Mouse (Mus musculus) CH12.LX (cell line): ENCODE measurements around the gene Ap1g1. TPM values are rescaled to one million over a fixed set of nuclear protein-coding genes. Genes with fewer than 3 reads are reported as not detected.
A peak's percentile ranks its signal among the peaks of the same experiment; 100 is the strongest.

Experiments
- DNase-seq: peaks from one replicate; pipeline ENCODE4 v3.0.0-alpha.2; 2013; ENCODE audit errors: extremely low read depth
- H3K27ac ChIP-seq: 2 replicates; pipeline ENCODE4 v1.5.1; 2012; ENCODE audit warnings: low read depth, mild to moderate bottlenecking, control low read depth, moderate library complexity; ENCODE audit not compliant: insufficient read depth
- H3K27me3 ChIP-seq: replicated peaks from 2 replicates; pipeline ENCODE3; 2012; ENCODE audit warnings: inconsistent platforms
- H3K36me3 ChIP-seq, 2 experiments: replicated peaks in 1 of 2; 2 replicates each; pipeline versions ENCODE3 to v1.6.1; 2012; ENCODE audit warnings: inconsistent platforms in 1 of 2, low read length in 1 of 2, mild to moderate bottlenecking in 1 of 2, mixed read lengths in 1 of 2, moderate library complexity in 1 of 2; ENCODE audit not compliant: control insufficient read depth in 1 of 2, insufficient read depth in 1 of 2
- H3K4me1 ChIP-seq, 2 experiments: 2 replicates each; pipeline ENCODE4 v1.6.1; 2012; ENCODE audit warnings: inconsistent platforms in 1 of 2, moderate library complexity in 1 of 2; ENCODE audit not compliant: insufficient read depth in 2 of 2, control insufficient read depth in 1 of 2
- H3K4me2 ChIP-seq: 2 replicates; pipeline ENCODE4 v1.6.1; 2012; ENCODE audit warnings: low read depth, mild to moderate bottlenecking, control low read depth; ENCODE audit not compliant: poor library complexity, insufficient read depth, severe bottlenecking
- H3K4me3 ChIP-seq, 3 experiments: fragments of 150-350 bp in 1 of 3; sonication (generic) in 1 of 3; replicated peaks in 1 of 3; 2 replicates each; pipeline versions ENCODE3 to v1.5.1; 2011 to 2012; ENCODE audit warnings: low read depth in 2 of 3, low read length in 2 of 3, mild to moderate bottlenecking in 2 of 3, moderate library complexity in 2 of 3, control low read depth in 1 of 3, improper control_type of control experiment in 1 of 3, inconsistent platforms in 1 of 3, mixed read lengths in 1 of 3; ENCODE audit not compliant: poor library complexity in 1 of 3
- H3K79me2 ChIP-seq: replicated peaks from 2 replicates; pipeline ENCODE4 v1.6.1; 2012; ENCODE audit warnings: mild to moderate bottlenecking, moderate library complexity; ENCODE audit not compliant: control insufficient read depth, poor library complexity, insufficient read depth, severe bottlenecking; ENCODE audit errors: extremely low read depth
- H3K9ac ChIP-seq: 2 replicates; pipeline ENCODE4 v1.6.1; 2012; ENCODE audit warnings: low read depth, mild to moderate bottlenecking, control low read depth, moderate library complexity; ENCODE audit not compliant: insufficient read depth
- H3K9me3 ChIP-seq: replicated peaks from 2 replicates; pipeline ENCODE3; 2012; ENCODE audit warnings: low read length, inconsistent platforms, mixed read lengths
- BHLHE40 ChIP-seq: IDR thresholded peaks from 2 replicates; pipeline ENCODE4 v1.6.1; 2011; ENCODE audit warnings: mild to moderate bottlenecking, low read depth, low read length, improper control_type of control experiment
- CHD1 ChIP-seq: IDR thresholded peaks from 2 replicates; pipeline ENCODE4 v1.6.1; 2012; ENCODE audit warnings: low read depth, low read length, improper control_type of control experiment, inconsistent platforms
- CHD2 ChIP-seq: IDR thresholded peaks from 2 replicates; pipeline ENCODE4 v1.6.1; 2011; ENCODE audit warnings: low read length, improper control_type of control experiment
- CTCF ChIP-seq, 2 experiments: IDR thresholded peaks in 1 of 2; conservative IDR thresholded peaks in 1 of 2; 2 replicates each; pipeline ENCODE4 v1.5.1; 2011 to 2012; ENCODE audit warnings: low read depth in 2 of 2, low read length in 2 of 2, improper control_type of control experiment in 1 of 2, inconsistent platforms in 1 of 2, mild to moderate bottlenecking in 1 of 2, moderate library complexity in 1 of 2
- E2F4 ChIP-seq: IDR thresholded peaks from 2 replicates; pipeline ENCODE4 v1.6.1; 2011; ENCODE audit warnings: low read depth, low read length, improper control_type of control experiment; ENCODE audit not compliant: insufficient replicate concordance
- ELF1 ChIP-seq: IDR thresholded peaks from 2 replicates; pipeline ENCODE4 v1.6.1; 2014; ENCODE audit warnings: low read depth, mild to moderate bottlenecking, inconsistent platforms, low read length, improper control_type of control experiment
- EP300 ChIP-seq: IDR thresholded peaks from 2 replicates; pipeline ENCODE4 v1.6.1; 2011; ENCODE audit warnings: low read length, improper control_type of control experiment
- ETS1 ChIP-seq: conservative IDR thresholded peaks from 2 replicates; pipeline ENCODE4 v1.6.1; 2012; ENCODE audit warnings: low read depth, mild to moderate bottlenecking, inconsistent platforms, low read length, improper control_type of control experiment, moderate library complexity
- GABPA ChIP-seq: IDR thresholded peaks from 2 replicates; pipeline ENCODE4 v1.6.1; 2012; ENCODE audit warnings: low read depth, low read length, improper control_type of control experiment, inconsistent platforms; ENCODE audit not compliant: insufficient replicate concordance
- HCFC1 ChIP-seq: IDR thresholded peaks from 2 replicates; pipeline ENCODE4 v1.6.1; 2012; ENCODE audit warnings: low read depth, mild to moderate bottlenecking, inconsistent platforms, low read length, improper control_type of control experiment
- IRF4 ChIP-seq: IDR thresholded peaks from 2 replicates; pipeline ENCODE4 v1.6.1; 2014; ENCODE audit warnings: low read depth, mild to moderate bottlenecking, inconsistent platforms, low read length, improper control_type of control experiment
- JUN ChIP-seq: IDR thresholded peaks from 2 replicates; pipeline ENCODE4 v1.6.1; 2011; ENCODE audit warnings: low read depth, mild to moderate bottlenecking, low read length, improper control_type of control experiment, moderate library complexity; ENCODE audit not compliant: insufficient read depth
- JUND ChIP-seq: conservative IDR thresholded peaks from 2 replicates; pipeline ENCODE4 v1.6.1; 2011; ENCODE audit warnings: low read depth, low read length, improper control_type of control experiment
- KAT2A ChIP-seq: IDR thresholded peaks from 2 replicates; pipeline ENCODE4 v1.6.1; 2012; ENCODE audit warnings: low read length, improper control_type of control experiment, inconsistent platforms; ENCODE audit not compliant: insufficient replicate concordance
- MAFK ChIP-seq: IDR thresholded peaks from 2 replicates; pipeline ENCODE4 v1.6.1; 2011; ENCODE audit warnings: low read length, improper control_type of control experiment; ENCODE audit not compliant: insufficient replicate concordance
- MAX ChIP-seq: IDR thresholded peaks from 2 replicates; pipeline ENCODE4 v1.6.1; 2011; ENCODE audit warnings: low read length, improper control_type of control experiment
- MAZ ChIP-seq: IDR thresholded peaks from 2 replicates; pipeline ENCODE4 v1.6.1; 2012; ENCODE audit warnings: low read depth, mild to moderate bottlenecking, inconsistent platforms, low read length, improper control_type of control experiment, moderate library complexity
- MEF2A ChIP-seq: IDR thresholded peaks from 2 replicates; pipeline ENCODE4 v1.6.1; 2014; ENCODE audit warnings: low read depth, mild to moderate bottlenecking, inconsistent platforms, low read length, improper control_type of control experiment, borderline replicate concordance
- MXI1 ChIP-seq: IDR thresholded peaks from 2 replicates; pipeline ENCODE4 v1.6.1; 2011; ENCODE audit warnings: mild to moderate bottlenecking, low read depth, low read length, improper control_type of control experiment
- MYC ChIP-seq: IDR thresholded peaks from 2 replicates; pipeline ENCODE4 v1.6.1; 2011; ENCODE audit warnings: low read depth, mild to moderate bottlenecking, improper control_type of control experiment, low read length
- NELFE ChIP-seq: IDR thresholded peaks from 2 replicates; pipeline ENCODE4 v1.6.1; 2011; ENCODE audit warnings: low read depth, low read length, improper control_type of control experiment
- NRF1 ChIP-seq: IDR thresholded peaks from 2 replicates; pipeline ENCODE4 v1.6.1; 2014; ENCODE audit warnings: low read depth, mild to moderate bottlenecking, inconsistent platforms, low read length, improper control_type of control experiment, moderate library complexity
- PAX5 ChIP-seq: IDR thresholded peaks from 2 replicates; pipeline ENCODE4 v1.6.1; 2012; ENCODE audit warnings: low read length, inconsistent platforms, mixed read lengths
- POLR2A ChIP-seq: IDR thresholded peaks from 2 replicates; pipeline ENCODE4 v1.6.1; 2011; ENCODE audit warnings: low read depth, mild to moderate bottlenecking, improper control_type of control experiment, low read length
- POLR2AphosphoS2 ChIP-seq: IDR thresholded peaks from 2 replicates; pipeline ENCODE4 v1.6.1; 2011; ENCODE audit warnings: low read depth, low read length, improper control_type of control experiment
- RAD21 ChIP-seq: IDR thresholded peaks from 2 replicates; pipeline ENCODE4 v1.6.1; 2011; ENCODE audit warnings: low read depth, mild to moderate bottlenecking, low read length, improper control_type of control experiment, moderate library complexity
- RCOR1 ChIP-seq: conservative IDR thresholded peaks from 2 replicates; pipeline ENCODE4 v1.6.1; 2012; ENCODE audit warnings: low read depth, mild to moderate bottlenecking, inconsistent platforms, low read length, improper control_type of control experiment
- SIN3A ChIP-seq: IDR thresholded peaks from 2 replicates; pipeline ENCODE4 v1.6.1; 2012; ENCODE audit warnings: low read length, improper control_type of control experiment, inconsistent platforms
- SMC3 ChIP-seq: IDR thresholded peaks from 2 replicates; pipeline ENCODE4 v1.6.1; 2011; ENCODE audit warnings: low read depth, low read length, improper control_type of control experiment
- TBP ChIP-seq: conservative IDR thresholded peaks from 2 replicates; pipeline ENCODE4 v1.6.1; 2011; ENCODE audit warnings: low read depth, low read length, improper control_type of control experiment
- TCF12 ChIP-seq: IDR thresholded peaks from 2 replicates; pipeline ENCODE4 v1.6.1; 2014; ENCODE audit warnings: low read depth, mild to moderate bottlenecking, inconsistent platforms, low read length, improper control_type of control experiment
- UBTF ChIP-seq: IDR thresholded peaks from 2 replicates; pipeline ENCODE4 v1.6.1; 2012; ENCODE audit warnings: low read depth, mild to moderate bottlenecking, inconsistent platforms, low read length, improper control_type of control experiment, moderate library complexity
- USF1 ChIP-seq: IDR thresholded peaks from 2 replicates; pipeline ENCODE4 v1.6.1; 2014; ENCODE audit warnings: low read depth, mild to moderate bottlenecking, inconsistent platforms, low read length, improper control_type of control experiment
- USF2 ChIP-seq: conservative IDR thresholded peaks from 2 replicates; pipeline ENCODE4 v1.6.1; 2011; ENCODE audit warnings: low read depth, low read length, improper control_type of control experiment
- ZC3H11A ChIP-seq: IDR thresholded peaks from 2 replicates; pipeline ENCODE4 v1.6.1; 2012; ENCODE audit warnings: low read depth, mild to moderate bottlenecking, inconsistent platforms, low read length, improper control_type of control experiment
- ZKSCAN1 ChIP-seq: IDR thresholded peaks from 2 replicates; pipeline ENCODE4 v1.6.1; 2012; ENCODE audit warnings: low read depth, inconsistent platforms, low read length, improper control_type of control experiment, borderline replicate concordance
- ZMIZ1 ChIP-seq: IDR thresholded peaks from 2 replicates; pipeline ENCODE4 v1.6.1; 2012; ENCODE audit warnings: low read depth, mild to moderate bottlenecking, inconsistent platforms, low read length, improper control_type of control experiment
- ZNF384 ChIP-seq: IDR thresholded peaks from 2 replicates; pipeline ENCODE4 v1.6.1; 2012; ENCODE audit warnings: low read depth, low read length, improper control_type of control experiment, inconsistent platforms
- dilution Hi-C: fragments of 300-500 bp; cut with MboI; formaldehyde crosslinking; loops from 2 replicates; pipeline ENCODE4 v1.14.3; 2020; ENCODE audit warnings: low sequenced_read_pairs; ENCODE audit not compliant: extremely low pct_unique_long_range_greater_than_20kb, extremely low pct_ligation_motif_present
- in situ Hi-C: fragments of 300-500 bp; cut with MboI; formaldehyde crosslinking; loops from 3 replicates; pipeline ENCODE4 v1.14.3; 2019; ENCODE audit warnings: low sequenced_read_pairs, low pct_ligation_motif_present, low pct_unique_long_range_greater_than_20kb, mixed read lengths
- polyA plus RNA-seq: library from polyadenylated mRNA; unstranded; fragments of >175 nt; gene quantifications from 2 replicates; pipeline ENCODE4 v1.2.1, GENCODE M21; 2012; ENCODE audit warnings: low read depth; ENCODE audit not compliant: insufficient read length
- total RNA-seq, 2 experiments: library from RNA; depleted of rRNA; stranded (reverse); fragments of 300-350 nt in 1 of 2; fragments of >200 nt in 1 of 2; gene quantifications; 2 replicates each; pipeline ENCODE4 v1.2.3; 2012 to 2014

Gene Ap1g1
- total RNA-seq (2012; rRNA removed), result 29.5 and 32.9 TPM in 2 replicates
- total RNA-seq (2014; rRNA removed), result 39.6 and 40.8 TPM in 2 replicates
- polyA plus RNA-seq, result 54.7 and 60.4 TPM in 2 replicates

- peak; percentile 99 for DNase-seq
Observed at GRCm38 (mm10) chr8:109778280-109778977, at the start of gene Ap1g1. Ap1g1 (plus strand) TSS chr8:109778554.

GRCm38 (mm10) chr8:109731012-109731411, 47.3 kb upstream of the Ap1g1 start:
- peaks cover 10% of the 10 kb centered on the region for H3K79me2 ChIP-seq
- H3K4me2 ChIP-seq, result no peak overlapping the region
- dilution Hi-C loops, result no loop called here
- in situ Hi-C loops, result no loop called here
- no peaks in the 10 kb centered on the region for H3K9me3 ChIP-seq
- peaks cover 2 to 45% of the 10 kb centered on the region in 2 experiments; a peak in 3 of 4 replicates for H3K4me1 ChIP-seq
- H3K27ac ChIP-seq, result no peak overlapping the region
- H3K9ac ChIP-seq, result no peak overlapping the region
- no peak for TF ChIP-seq UBTF
- no peak for TF ChIP-seq SIN3A
- TF ChIP-seq IRF4, result no peak
- no peak for TF ChIP-seq USF2
- TF ChIP-seq GABPA, result no peak
- TF ChIP-seq, all 38 proteins: peak for 0
- Histone ChIP-seq H3K36me3 (peaks cover 41 to 90% of the 10 kb centered on the region in 2 experiments), H3K27me3 (no peaks in the 10 kb centered on the region), H3K4me3 (no peak overlapping the region)
- DNase-seq, result no peak

More at GRCm38 (mm10) chr8:109778280-109778977, at the start of gene Ap1g1:
- in situ Hi-C loops (no loop called here), dilution Hi-C loops (no loop called here)
- Histone ChIP-seq H3K4me1 (peaks cover 3 to 35% of the 10 kb centered on the region in 2 experiments), H3K27ac (peak within 1 kb of the TSS; percentile 73), H3K9me3 (no peaks in the 10 kb centered on the region), H3K4me3 (peak within 1 kb of the TSS; percentile 76 to 96 (median 91)), H3K27me3 (peaks cover 4% of the 10 kb centered on the region), H3K9ac (peak within 1 kb of the TSS; percentile 81), H3K4me2 (peak within 1 kb of the TSS; percentile 92), H3K36me3 (no peaks in the 10 kb centered on the region), H3K79me2 (peaks cover 41% of the 10 kb centered on the region)
- TF ChIP-seq ETS1, result peak; percentile 65
- TF ChIP-seq SMC3, result no peak
- peak; percentile 87 for TF ChIP-seq ZNF384
- no peak for TF ChIP-seq ZC3H11A
- TF ChIP-seq RCOR1, result no peak; the same call in 1 of the 2 replicates
- TF ChIP-seq RAD21, result no peak; the same call in none of the 2 replicates
- TF ChIP-seq TCF12, result peak; percentile 85
- TF ChIP-seq CHD2, result peak; percentile 97
- peak; percentile 94 for TF ChIP-seq HCFC1
- no peak for TF ChIP-seq PAX5
- TF ChIP-seq EP300, result no peak
- peak; percentile 89; the same call in 1 of the 2 replicates for TF ChIP-seq SIN3A
- peak; percentile 51; the same call in 1 of the 2 replicates for TF ChIP-seq MYC
- TF ChIP-seq JUND, result peak; percentile 48; the same call in 1 of the 2 replicates
- peak; percentile 95 for TF ChIP-seq MEF2A
- TF ChIP-seq JUN, result no peak
- no peak for TF ChIP-seq ZKSCAN1
- TF ChIP-seq CTCF (conservative IDR thresholded peaks at IDR 0.05 in 1 of 2, IDR thresholded peaks at IDR 0.05 in 1 of 2; ENCODE audit: low read depth in 2 of 2, low read length in 2 of 2), result no peak
- TF ChIP-seq MXI1, result peak; percentile 59; the same call in 1 of the 2 replicates
- TF ChIP-seq ZMIZ1, result peak; percentile 87; the same call in 1 of the 2 replicates
- TF ChIP-seq POLR2AphosphoS2, result peak; percentile 88; the same call in 1 of the 2 replicates
- peak; percentile 94 for TF ChIP-seq BHLHE40
- TF ChIP-seq TBP, result peak; percentile 87
- peak; percentile 99 for TF ChIP-seq MAZ
- TF ChIP-seq MAX, result 0 out of 2 replicates have a peak, but pooled peaks have one; percentile 53
- TF ChIP-seq POLR2A, result peak; percentile 90
- peak; percentile 71; the same call in 1 of the 2 replicates for TF ChIP-seq CHD1
- TF ChIP-seq IRF4, result peak; percentile 88; the same call in 1 of the 2 replicates
- peak; percentile 62; the same call in 1 of the 2 replicates for TF ChIP-seq MAFK
- peak; percentile 85 for TF ChIP-seq USF1
- peak; percentile 54; the same call in 1 of the 2 replicates for TF ChIP-seq GABPA
- TF ChIP-seq KAT2A, result peak; percentile 75; the same call in 1 of the 2 replicates
- peak; percentile 88 for TF ChIP-seq ELF1
- no peak for TF ChIP-seq UBTF
- TF ChIP-seq NELFE, result peak; percentile 95
- TF ChIP-seq USF2, result peak; percentile 58; the same call in 1 of the 2 replicates
- peak; percentile 63 for TF ChIP-seq NRF1
- no peak for TF ChIP-seq E2F4
